Mouse (Mus musculus): ENCODE measurements around the gene Slit3.

Gene Slit3

GRCm38 (mm10) chr11:35698901-35699300 lies 577.9 kb downstream of the Slit3 start:
- DNase-seq (ENCODE audit: low spot score) = peak; percentile 29

GRCm38 (mm10) chr11:35703471-35703870 lies 582.4 kb downstream of the Slit3 start:
- DNase-seq (ENCODE audit: low spot score) = no peak

DNA sequence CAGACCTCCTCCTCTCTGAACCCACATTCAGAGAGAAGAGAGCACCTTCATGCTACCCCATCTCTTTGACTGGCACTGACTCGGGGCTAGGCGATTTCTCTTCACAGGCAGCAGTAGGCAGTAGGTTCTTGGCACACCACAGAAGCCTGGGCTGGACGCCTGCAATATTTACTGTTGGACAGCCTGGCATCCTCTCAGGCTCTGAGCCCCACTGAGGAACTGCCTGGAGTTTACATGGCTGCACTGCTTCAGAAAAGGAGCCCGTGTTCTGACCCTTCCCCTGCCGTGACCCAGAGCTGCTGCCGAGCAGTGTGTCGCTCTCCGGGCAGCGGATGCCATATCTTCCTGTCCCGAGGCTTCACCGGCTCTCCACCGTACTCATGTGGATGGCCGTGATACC lies 583.4 kb downstream of the Slit3 start:
- DNase-seq (ENCODE audit: low spot score) = no peak

GRCm38 (mm10) chr11:35704927-35705326 lies 583.9 kb downstream of the Slit3 start:
- no peak for DNase-seq (ENCODE audit: low spot score)

- DNase-seq (ENCODE audit: low spot score) = no peak
These were observed 586.4 kb downstream of the Slit3 start for GRCm38 (mm10) chr11:35707431-35707830.

DNA sequence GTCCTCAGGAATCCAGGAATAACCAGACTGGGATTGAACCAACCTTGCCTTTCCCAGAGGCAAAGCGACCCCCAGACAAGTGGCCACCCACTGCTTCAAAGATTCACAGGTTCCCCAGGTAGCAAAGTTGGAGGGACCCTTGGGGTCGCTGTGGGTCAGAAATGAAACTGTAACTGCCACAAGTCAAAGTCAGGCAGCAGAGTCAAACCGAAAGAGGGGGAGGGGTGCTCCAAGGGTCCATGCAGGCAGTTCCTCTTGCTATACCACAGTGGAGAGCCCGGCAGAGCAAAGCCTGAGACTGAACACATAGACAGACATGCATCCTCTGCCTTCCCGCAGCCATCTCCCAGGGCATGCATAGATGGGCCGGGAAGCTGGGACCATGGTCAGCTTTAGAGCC lies 590.3 kb downstream of the Slit3 start:
- no peak for DNase-seq (ENCODE audit: low spot score)

GRCm38 (mm10) chr11:35718881-35719280 lies 597.9 kb downstream of the Slit3 start:
- no peak for DNase-seq (ENCODE audit: low spot score)

DNA sequence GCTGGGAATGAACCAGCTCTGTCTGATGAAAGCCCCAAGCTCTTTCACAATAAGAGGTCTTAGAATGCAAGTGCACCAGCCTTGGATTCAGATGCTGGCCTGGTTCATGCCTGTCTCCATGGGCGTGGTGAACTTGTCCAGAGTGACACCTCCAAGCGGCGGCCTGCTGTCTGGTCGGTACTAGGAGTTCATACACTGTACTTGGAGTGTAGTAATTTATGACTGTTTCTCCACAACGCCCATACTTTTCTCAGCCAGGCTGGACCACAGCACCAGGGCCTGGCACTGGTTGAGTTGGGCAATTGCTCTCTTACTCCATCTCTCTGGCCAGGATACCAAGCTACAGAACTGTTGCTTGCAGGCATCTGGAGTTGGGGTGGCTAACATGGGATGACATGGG lies 602.9 kb downstream of the Slit3 start:
- no peak for DNase-seq (ENCODE audit: low spot score)

GRCm38 (mm10) chr11:35726341-35726846 lies 605.4 kb downstream of the Slit3 start:
- no peak for DNase-seq (ENCODE audit: low spot score)

- no peak for DNase-seq (ENCODE audit: low spot score)
These were observed 607.2 kb downstream of the Slit3 start for GRCm38 (mm10) chr11:35728200-35728599.

DNA sequence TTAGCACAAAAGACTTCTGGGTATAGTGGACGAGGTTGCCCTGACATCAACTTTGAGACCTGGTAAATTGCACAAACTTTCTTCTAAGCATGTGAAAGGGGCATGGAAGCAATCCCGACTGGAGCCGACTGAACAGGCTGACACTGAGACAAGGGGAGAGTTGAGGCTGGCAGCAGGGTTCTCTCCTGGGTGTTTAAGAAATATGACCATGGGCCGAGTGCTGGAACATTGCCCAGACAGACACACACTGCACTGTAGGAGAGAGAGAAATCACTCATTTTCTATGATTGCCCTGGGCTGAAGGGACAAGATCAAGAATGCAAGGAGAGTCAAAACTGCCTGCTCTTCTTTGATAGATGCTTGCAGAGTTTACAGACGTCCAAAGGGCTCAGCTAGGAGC lies 608.2 kb downstream of the Slit3 start:
- DNase-seq (ENCODE audit: low spot score) = no peak

DNA sequence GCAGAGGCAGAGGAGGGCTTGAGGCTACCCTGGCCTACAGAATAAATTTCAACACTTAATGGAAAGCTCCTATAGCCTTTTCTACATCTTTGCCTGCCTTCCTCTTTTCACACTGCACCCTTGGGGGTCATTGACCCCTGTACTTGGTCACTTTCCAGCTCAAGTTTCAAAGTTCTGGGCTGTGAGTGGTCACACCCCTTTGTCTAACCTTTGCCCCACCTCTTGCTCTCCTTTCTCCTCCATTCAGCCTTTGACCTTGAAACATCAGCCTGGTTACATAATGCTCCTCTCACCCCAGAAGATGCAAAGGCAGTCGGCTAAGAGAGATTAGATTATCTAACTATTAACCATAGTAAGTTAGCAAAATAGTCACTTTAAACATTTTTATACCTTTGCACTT lies 611.3 kb downstream of the Slit3 start:
- no peak for DNase-seq (ENCODE audit: low spot score)

GRCm38 (mm10) chr11:35736817-35737216 lies 615.8 kb downstream of the Slit3 start:
- no peak for DNase-seq (ENCODE audit: low spot score)

- DNase-seq (ENCODE audit: low spot score) = no peak
These were observed 616.2 kb downstream of the Slit3 start for GRCm38 (mm10) chr11:35737262-35737661.

- no peak for DNase-seq (ENCODE audit: low spot score)
These were observed 617.1 kb downstream of the Slit3 start for GRCm38 (mm10) chr11:35738102-35738501.

GRCm38 (mm10) chr11:35743586-35743985 lies 622.6 kb downstream of the Slit3 start:
- DNase-seq (ENCODE audit: low spot score) = no peak

DNA sequence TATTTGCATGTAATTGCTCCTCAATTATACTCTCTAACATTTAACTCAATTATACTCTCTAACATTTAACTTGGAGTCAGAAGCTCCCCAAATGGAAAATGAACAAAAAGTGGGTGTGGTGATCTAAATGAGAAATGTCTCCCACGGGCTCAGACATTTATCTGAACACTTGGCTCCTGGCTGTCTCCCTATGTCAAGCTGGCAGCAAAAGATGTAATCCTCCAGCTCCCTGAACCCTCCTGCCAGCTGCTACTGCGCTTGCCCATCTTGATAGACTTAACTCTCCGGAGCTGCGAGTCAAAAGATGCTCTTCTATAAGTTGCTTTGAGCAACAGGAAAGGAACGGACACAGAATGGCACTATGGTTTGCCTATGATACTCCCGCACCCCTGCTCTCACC lies 623.5 kb downstream of the Slit3 start:
- DNase-seq (ENCODE audit: low spot score) = no peak

DNA sequence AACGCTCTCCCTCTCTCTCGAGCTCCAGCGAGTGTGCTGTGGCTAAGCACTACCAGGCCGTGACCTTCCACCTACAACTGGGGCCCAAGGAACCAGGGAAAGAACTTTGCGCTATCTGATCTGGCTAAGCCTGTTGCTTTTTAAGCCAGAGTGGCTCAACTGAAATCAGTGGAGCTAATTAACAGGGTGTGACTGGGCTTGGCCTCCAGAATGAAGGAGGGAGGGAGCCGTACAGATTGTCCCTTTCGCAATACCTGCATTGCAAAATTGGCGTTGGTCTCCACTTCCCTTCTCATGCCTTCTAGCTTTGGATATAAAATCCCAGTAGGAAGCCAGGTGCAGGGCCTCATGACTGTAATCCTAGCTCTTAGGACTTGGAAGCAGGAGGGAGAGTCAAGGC lies 629.6 kb downstream of the Slit3 start:
- DNase-seq (ENCODE audit: low spot score) = peak; percentile 84

- DNase-seq (ENCODE audit: low spot score) = no peak
These were observed 633.9 kb downstream of the Slit3 start for GRCm38 (mm10) chr11:35754906-35755418.

DNA sequence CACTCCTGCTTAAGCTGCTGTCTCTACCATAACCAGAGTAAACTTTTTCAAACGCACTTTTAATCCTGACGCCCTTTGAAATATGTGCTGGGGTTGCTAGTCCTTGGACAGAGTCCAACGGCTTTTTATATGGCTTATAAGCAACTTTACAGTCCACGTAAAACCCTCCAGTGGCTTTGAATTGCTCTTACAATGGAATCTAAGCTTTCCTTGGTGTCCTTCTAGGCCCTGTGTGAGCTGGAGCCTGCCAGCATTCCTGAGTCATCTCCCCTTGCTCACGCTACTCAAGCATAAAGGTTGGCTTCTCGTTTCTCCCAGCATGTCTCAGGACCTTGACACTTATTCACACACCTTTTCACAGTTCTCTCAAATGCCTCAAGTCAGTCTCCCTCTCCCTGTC lies 634.5 kb downstream of the Slit3 start:
- DNase-seq (ENCODE audit: low spot score) = no peak

DNA sequence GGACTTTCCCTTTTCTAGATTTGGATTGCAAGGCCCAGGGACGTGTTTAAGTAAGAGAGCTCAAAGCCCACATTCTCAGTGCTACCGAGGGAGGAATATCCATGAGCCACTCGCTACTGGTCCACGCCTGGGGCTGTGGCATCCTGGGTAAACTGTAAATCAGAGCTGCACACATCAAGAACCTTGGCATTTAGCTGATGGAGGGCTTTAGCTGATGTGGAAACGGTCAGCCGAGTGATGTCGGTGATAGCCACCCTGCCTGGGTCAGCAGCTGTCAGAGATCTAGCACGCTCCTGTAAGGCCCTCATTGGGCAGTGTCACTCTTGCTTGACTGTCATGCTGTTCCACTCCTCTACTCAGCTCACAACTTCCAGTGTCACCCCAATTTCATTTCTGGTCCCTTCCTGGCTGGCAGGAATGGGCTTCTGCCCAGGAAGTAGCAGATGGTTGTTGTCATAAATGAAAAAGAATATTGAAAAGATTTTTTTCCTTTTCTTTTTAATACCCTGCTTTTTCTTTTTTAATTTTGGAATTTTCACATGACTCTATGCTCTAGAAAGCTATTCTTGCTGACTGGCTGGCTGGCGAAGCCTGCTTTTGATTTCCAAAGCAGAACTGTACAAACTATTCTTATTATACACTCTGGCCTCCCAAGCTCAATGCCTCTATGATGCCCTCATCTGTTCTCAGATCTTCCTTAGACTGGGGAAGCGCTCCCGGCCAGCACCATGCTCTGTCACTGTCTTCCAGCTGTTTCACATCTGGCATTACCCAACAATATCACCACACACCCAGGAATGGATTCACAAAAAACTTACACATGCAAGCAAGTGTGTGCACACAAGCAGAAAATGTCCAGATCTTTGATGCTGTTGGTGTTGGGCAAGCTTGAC lies 635.6 kb downstream of the Slit3 start:
- no peak for DNase-seq (ENCODE audit: low spot score)
